Mouse (Mus musculus): ENCODE data around the gene Gstt2.

DNA sequence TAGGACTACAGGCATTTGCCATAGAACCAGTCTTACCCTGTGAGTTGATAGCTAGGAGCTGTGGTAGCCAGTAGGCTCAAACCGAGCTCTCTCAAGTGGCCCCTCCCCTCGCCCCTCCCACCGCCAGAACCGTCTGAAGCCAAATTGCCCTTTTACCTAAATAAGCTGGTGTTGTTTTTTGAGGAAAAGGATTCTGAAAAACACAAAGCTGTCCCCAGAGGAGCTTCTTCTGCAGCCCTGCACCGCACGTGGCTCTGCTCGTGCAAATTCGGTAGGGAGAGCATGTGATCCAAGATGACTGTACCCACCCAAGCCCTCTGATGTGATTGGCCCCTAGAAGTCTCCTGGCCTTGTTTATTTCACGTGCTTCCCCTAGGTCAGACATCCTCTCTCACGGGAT lies 1.9 kb downstream of the Gstt2 start:
- TF ChIP-seq CTCF (conservative IDR thresholded peaks at IDR 0.05; ENCODE audit: low read length) (no peak), POU5F1 (IDR thresholded peaks at IDR 0.05; ENCODE audit: borderline replicate concordance, low read length) (no peak)
